Mouse (Mus musculus) thymus, postnatal 10 days (tissue): ENCODE results near the gene Ust.

Experiments
- DNase-seq, 2 experiments: peaks; one replicate each; pipeline ENCODE4 v3.0.0; 2021; ENCODE audit warnings: low spot score in 2 of 2

Ust gene

GRCm38 (mm10) chr10:8428787-8429778 lies 89.5 kb downstream of the Ust start:
- DNase-seq, result no peak

- DNase-seq, result no peak
Observed at GRCm38 (mm10) chr10:8427671-8428364, 90.8 kb downstream of the Ust start.

GRCm38 (mm10) chr10:8419496-8420009 lies 99.1 kb downstream of the Ust start:
- no peak for DNase-seq

- DNase-seq, result no peak
Observed at GRCm38 (mm10) chr10:8415474-8415873, 103.2 kb downstream of the Ust start.

- DNase-seq, result no peak
Observed at GRCm38 (mm10) chr10:8415036-8415435, 103.6 kb downstream of the Ust start.

- DNase-seq, result no peak
Observed at GRCm38 (mm10) chr10:8405141-8405540, 113.5 kb downstream of the Ust start.

- peak in 1 of 2 experiments; percentile 1 for DNase-seq
Observed at GRCm38 (mm10) chr10:8392226-8392625, 126.4 kb downstream of the Ust start.

- peak in 1 of 2 experiments; percentile 1 for DNase-seq
Observed at GRCm38 (mm10) chr10:8391264-8391748, 127.3 kb downstream of the Ust start.

GRCm38 (mm10) chr10:8388239-8388638 lies 130.4 kb downstream of the Ust start:
- no peak for DNase-seq

GRCm38 (mm10) chr10:8369894-8370500 lies 148.6 kb downstream of the Ust start:
- DNase-seq, result no peak

- DNase-seq, result no peak
Observed at GRCm38 (mm10) chr10:8365816-8366215, 152.8 kb downstream of the Ust start.

GRCm38 (mm10) chr10:8364182-8364581 lies 154.4 kb downstream of the Ust start:
- DNase-seq, result no peak

- DNase-seq, result no peak
Observed at GRCm38 (mm10) chr10:8363281-8363680, 155.3 kb downstream of the Ust start.

GRCm38 (mm10) chr10:8358286-8359045 lies 160.2 kb downstream of the Ust start:
- DNase-seq, result no peak

- DNase-seq, result no peak
Observed at GRCm38 (mm10) chr10:8353534-8353933, 165.1 kb downstream of the Ust start.

- DNase-seq, result no peak
Observed at GRCm38 (mm10) chr10:8350626-8351025, 168.0 kb downstream of the Ust start.

GRCm38 (mm10) chr10:8347497-8347896 lies 171.1 kb downstream of the Ust start:
- no peak for DNase-seq

GRCm38 (mm10) chr10:8342556-8342955 lies 176.1 kb downstream of the Ust start:
- DNase-seq, result no peak

GRCm38 (mm10) chr10:8339645-8340428 lies 178.8 kb downstream of the Ust start:
- DNase-seq, result no peak

- no peak for DNase-seq
Observed at GRCm38 (mm10) chr10:8336601-8337000, 182.0 kb downstream of the Ust start.
